ENCODE assay signal across 8 mouse cellular contexts in genomic region chr11:50174111-50174729, GRCm38 (mm10). TPM values are rescaled to one million over a fixed set of nuclear protein-coding genes. Genes with fewer than 3 reads are reported as not detected.
DNase-seq lines count a peak whose midpoint lies in the region; ATAC-seq and TF ChIP-seq lines count a peak whose summit lies in the region.
"Not testable (repeated sequence)": the region's sequence is repeated elsewhere in the genome, so short reads cannot be mapped to it uniquely, and the experiment has no call there.

Gene Mrnip, plus strand, starts transcription at chr11:50174444.

- not testable (repeated sequence) for H3K27me3 ChIP-seq in Patski; embryonic facial prominence, embryonic 13.5 days; liver, embryonic 16.5 days (ENCODE audit: control insufficient read depth, insufficient read depth, low read depth, low read length); midbrain, embryonic 15.5 days (replicated peaks); testis, adult 2 months (ENCODE audit: control insufficient read depth, insufficient read depth, low read length)

- TF ChIP-seq POLR2A in testis, adult 2 months (IDR thresholded peaks at IDR 0.05; ENCODE audit: control insufficient read depth, low read depth, low read length): not testable (repeated sequence)

- peak within 1 kb of the TSS; percentile 84 for H3K9ac ChIP-seq in embryonic facial prominence, embryonic 13.5 days
- H3K9ac ChIP-seq in liver, embryonic 16.5 days (ENCODE audit: low read depth, low read length): peak within 1 kb of the TSS; percentile 77
- H3K9ac ChIP-seq in midbrain, embryonic 15.5 days: peak within 1 kb of the TSS; percentile 71

- CTCF ChIA-PET in Patski (lab: Charles Lee): interaction anchor here (5.1 kb wide), 1 partner anchor 12 kb away, joined by 23 read pairs; no protein-coding TSS in a partner anchor

- not testable (repeated sequence) for H3K9me3 ChIP-seq in embryonic facial prominence, embryonic 13.5 days; liver, embryonic 16.5 days (replicated peaks; ENCODE audit: control insufficient read depth, low read length); midbrain, embryonic 15.5 days

- POLR2A ChIA-PET in Patski (lab: Charles Lee): interaction anchor here (0.7 to 1.4 kb wide), 4 partner anchors 9 to 39 kb away, joined by 3 read pairs; no protein-coding TSS in a partner anchor

- H3K4me3 ChIP-seq in embryonic facial prominence, embryonic 13.5 days: peak within 1 kb of the TSS; percentile 71
- H3K4me3 ChIP-seq in left cerebral cortex, adult 2 months: peak within 1 kb of the TSS; percentile 80
- H3K4me3 ChIP-seq in liver, embryonic 16.5 days (ENCODE audit: low read depth, low read length): peak within 1 kb of the TSS; percentile 78
- H3K4me3 ChIP-seq in midbrain, embryonic 15.5 days: peak within 1 kb of the TSS; percentile 59
- peak within 1 kb of the TSS; percentile 91 for H3K4me3 ChIP-seq in testis, adult 2 months (ENCODE audit: control insufficient read depth, low read depth, low read length)

- H3K27ac ChIP-seq in embryonic facial prominence, embryonic 13.5 days: peak within 1 kb of the TSS; percentile 77
- peak within 1 kb of the TSS; percentile 90 for H3K27ac ChIP-seq in left cerebral cortex, adult 2 months
- H3K27ac ChIP-seq in liver, embryonic 16.5 days (ENCODE audit: low read length): peak within 1 kb of the TSS; percentile 85
- peak within 1 kb of the TSS; percentile 90 for H3K27ac ChIP-seq in midbrain, embryonic 15.5 days
- peak within 1 kb of the TSS; percentile 73 for H3K27ac ChIP-seq in testis, adult 2 months (ENCODE audit: control insufficient read depth, insufficient read depth, low read depth, low read length)

- H3K36me3 ChIP-seq in embryonic facial prominence, embryonic 13.5 days: peaks cover 49% of the 10 kb centered on the region
- not testable (repeated sequence) for H3K36me3 ChIP-seq in liver, embryonic 16.5 days (ENCODE audit: control insufficient read depth, insufficient read depth); testis, adult 2 months (ENCODE audit: control insufficient read depth, insufficient read depth, low read length)
- H3K36me3 ChIP-seq in midbrain, embryonic 15.5 days (replicated peaks): peaks cover 27% of the 10 kb centered on the region

- not testable (repeated sequence) for H3K4me1 ChIP-seq in embryonic facial prominence, embryonic 13.5 days; testis, adult 2 months (ENCODE audit: control insufficient read depth, insufficient read depth, low read length)
- H3K4me1 ChIP-seq in liver, embryonic 16.5 days (ENCODE audit: control insufficient read depth, low read depth, low read length): peaks cover 20% of the 10 kb centered on the region
- peaks cover 12% of the 10 kb centered on the region for H3K4me1 ChIP-seq in midbrain, embryonic 15.5 days

- peak within 1 kb of the TSS; percentile 83 for H3K4me2 ChIP-seq in embryonic facial prominence, embryonic 13.5 days
- H3K4me2 ChIP-seq in liver, embryonic 16.5 days (ENCODE audit: low read depth, low read length): peak within 1 kb of the TSS; percentile 86
- H3K4me2 ChIP-seq in midbrain, embryonic 15.5 days: peak within 1 kb of the TSS; percentile 62

- intact Hi-C loops in left cerebral cortex, adult 2 months (cut with DNase I): not testable (repeated sequence)

- 3% methylated on average over 19 of the region's 19 CpGs for WGBS in embryonic facial prominence, embryonic 13.5 days
- WGBS in liver, embryonic 16.5 days (ENCODE audit: insufficient replicate concordance): 5% methylated on average over 19 of the region's 19 CpGs
- 5% methylated on average over 19 of the region's 19 CpGs for WGBS in midbrain, embryonic 15.5 days

- peak; percentile 11 for ATAC-seq in Patski
- ATAC-seq in embryonic facial prominence, embryonic 13.5 days (ENCODE audit: insufficient number of reproducible peaks, insufficient read depth, low FRiP score, low TSS enrichment, low read depth); liver, embryonic 16.5 days (ENCODE audit: low read depth): not testable (repeated sequence)
- ATAC-seq in granulocyte monocyte progenitor cell, adult 5-6 weeks (replicated peaks; ENCODE audit: poor library complexity, severe bottlenecking): peak; percentile 4; the same call in 1 of the 2 replicates
- peak; percentile 40 for ATAC-seq in inflammation-experienced regulatory T-cells, adult 6 months
- ATAC-seq in midbrain, embryonic 15.5 days (replicated peaks): peak; percentile 53

- DNase-seq in Patski (ENCODE audit: low read depth, low spot score); left cerebral cortex, adult 2 months (ENCODE audit: extremely low spot score in 1 of 2, low spot score in 2 of 2): not testable (repeated sequence)

- in situ Hi-C loops in Patski (cut with MboI; ENCODE audit: low pct_unique_long_range_greater_than_20kb): loop anchor here (5.0 kb wide), 1 partner anchor 193 kb away; no protein-coding TSS in a partner anchor

- TF ChIP-seq CTCF in Patski (IDR thresholded peaks at IDR 0.05); left cerebral cortex, adult 2 months (IDR thresholded peaks at IDR 0.05); testis, adult 2 months (IDR thresholded peaks at IDR 0.05; ENCODE audit: control insufficient read depth, insufficient read depth, insufficient replicate concordance, low read depth, low read length): not testable (repeated sequence)

RNA-seq across cellular contexts. Expression of gene Mrnip, which starts in this region (rescaled TPM):
- 5.9 TPM for polyA plus RNA-seq in Patski (2021)
- 18.0 and 22.9 TPM in 2 replicates for polyA plus RNA-seq in embryonic facial prominence, embryonic 13.5 days (2015; fragmentation: Nextera tagmentation; extraction: Ambion mirVana)
- total RNA-seq in granulocyte monocyte progenitor cell, adult 5-6 weeks (2014; fragmentation: Nextera tagmentation): 18.4 and 27.7 TPM in 2 replicates
- 13.9 and 22.0 TPM in 2 replicates for total RNA-seq in granulocyte monocyte progenitor cell, adult 5-6 weeks (2017)
- polyA plus RNA-seq in inflammation-experienced regulatory T-cells, adult 6 months (2017; shearing (Covaris generic)): 10 to 100 TPM; 11.1 to 14.0 (median 12.5) TPM
- total RNA-seq in left cerebral cortex, adult 2 months (2021): 10 to 100 TPM; 13.3 to 14.2 TPM
- 7.9 and 8.6 TPM in 2 replicates for polyA plus RNA-seq in liver, embryonic 16.5 days (2015; fragmentation: Nextera tagmentation; extraction: Ambion mirVana)
- 38.1 and 39.3 TPM in 2 replicates for polyA plus RNA-seq in midbrain, embryonic 15.5 days (2015; fragmentation: Nextera tagmentation; extraction: Ambion mirVana)
- 30.4 and 39.1 TPM in 2 replicates for polyA plus RNA-seq in testis, adult 2 months (2012; rRNA removed)
